Mouse (Mus musculus) ovary, postnatal 14 days (tissue): ENCODE measurements at regions not wholly inside any gene's neighbourhood (a gene's known extent, or its start where the extent isn't known, plus 50 kb on each side); places are given as distances from the start of the nearest gene placed in this dataset.

Experiments used
- DNase-seq: peaks from one replicate; pipeline ENCODE4 v3.0.0; 2022; ENCODE audit warnings: low spot score

DNA sequence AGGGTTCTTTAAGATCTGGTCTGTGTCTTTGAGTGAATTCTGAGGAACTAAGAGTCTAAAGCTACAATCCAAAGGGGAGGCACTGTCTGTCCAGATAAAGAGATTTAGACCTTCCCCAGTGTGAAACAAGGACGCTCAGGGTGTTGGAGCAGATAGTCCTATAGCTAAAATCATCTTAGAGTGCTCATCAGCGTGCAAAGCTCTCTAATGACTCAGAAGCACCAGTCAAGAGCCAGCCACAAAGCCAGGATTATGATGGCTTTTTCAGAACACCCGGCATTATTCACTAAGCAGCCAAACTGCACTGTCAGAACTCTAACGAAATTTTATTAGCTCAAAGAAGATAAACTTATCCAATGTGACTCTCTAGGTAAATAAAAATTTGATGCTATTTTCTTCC lies 138.1 kb downstream of the Ice1 start:
- no peak for DNase-seq
